Mouse (Mus musculus) testis, postnatal 10 days (tissue): ENCODE results near the gene Kif5c.

Experiments
- DNase-seq: peaks from one replicate; pipeline ENCODE4 v3.0.0; 2021; ENCODE audit warnings: low spot score

Gene Kif5c

GRCm38 (mm10) chr2:49789078-49789477 is 170.0 kb downstream of the Kif5c start:
- no peak for DNase-seq

- no peak for DNase-seq
Observed at GRCm38 (mm10) chr2:49789504-49789903, 170.4 kb downstream of the Kif5c start.

GRCm38 (mm10) chr2:49797444-49798143 is 178.5 kb downstream of the Kif5c start:
- DNase-seq = no peak

GRCm38 (mm10) chr2:49804448-49804847 is 185.3 kb downstream of the Kif5c start:
- no peak for DNase-seq

GRCm38 (mm10) chr2:49805736-49806371 is 186.8 kb downstream of the Kif5c start:
- peak; percentile 66 for DNase-seq

- no peak for DNase-seq
Observed at GRCm38 (mm10) chr2:49809496-49809895, 190.4 kb downstream of the Kif5c start.

GRCm38 (mm10) chr2:49811420-49811819 is 192.3 kb downstream of the Kif5c start:
- DNase-seq = no peak

- no peak for DNase-seq
Observed at GRCm38 (mm10) chr2:49811871-49812363, 192.8 kb downstream of the Kif5c start.

GRCm38 (mm10) chr2:49813151-49813550 is 194.1 kb downstream of the Kif5c start:
- DNase-seq = no peak

- DNase-seq = no peak
Observed at GRCm38 (mm10) chr2:49814011-49814410, 194.9 kb downstream of the Kif5c start.

GRCm38 (mm10) chr2:49815696-49816320 is 196.7 kb downstream of the Kif5c start:
- DNase-seq = no peak

GRCm38 (mm10) chr2:49816549-49816948 is 197.5 kb downstream of the Kif5c start:
- no peak for DNase-seq

- no peak for DNase-seq
Observed at GRCm38 (mm10) chr2:49817151-49817550, 198.1 kb downstream of the Kif5c start.

GRCm38 (mm10) chr2:49818126-49818525 is 199.0 kb downstream of the Kif5c start:
- DNase-seq = no peak

- no peak for DNase-seq
Observed at GRCm38 (mm10) chr2:49822312-49822711, 203.2 kb downstream of the Kif5c start.
